Mouse (Mus musculus) myocyte (in vitro differentiated cells): ENCODE data around the gene Coro2b. TPM values are rescaled to one million over a fixed set of nuclear protein-coding genes. Genes with fewer than 3 reads are reported as not detected.

ENCODE experiments used
- H3K27me3 ChIP-seq: one replicate; pipeline ENCODE4 v1.6.1; 2011; ENCODE audit not compliant: control insufficient read depth, insufficient read depth, insufficient read length
- H3K36me3 ChIP-seq: one replicate; pipeline ENCODE4 v1.6.1; 2011; ENCODE audit not compliant: control insufficient read depth, insufficient read depth
- H3K4me2 ChIP-seq: one replicate; pipeline ENCODE4 v1.6.1; 2011; ENCODE audit warnings: low read depth, control low read depth
- H3K4me3 ChIP-seq: one replicate; pipeline ENCODE4 v1.5.1; 2011; ENCODE audit warnings: mild to moderate bottlenecking, control low read depth, moderate library complexity
- H3K79me2 ChIP-seq: one replicate; pipeline ENCODE4 v1.6.1; 2011; ENCODE audit not compliant: control insufficient read depth, insufficient read depth
- H3ac ChIP-seq: one replicate; pipeline ENCODE4 v1.6.1; 2011; ENCODE audit not compliant: control insufficient read depth, insufficient read length
- CEBPB ChIP-seq: IDR thresholded peaks from 2 replicates; pipeline ENCODE4 v1.6.1; 2011; ENCODE audit warnings: mild to moderate bottlenecking, moderate library complexity; ENCODE audit not compliant: poor library complexity, insufficient read depth, severe bottlenecking
- E2F4 ChIP-seq: IDR thresholded peaks from one replicate; pipeline ENCODE4 v1.6.1; 2011; ENCODE audit warnings: mild to moderate bottlenecking, control low read depth, moderate library complexity; ENCODE audit not compliant: insufficient read depth
- MAX ChIP-seq: IDR thresholded peaks from one replicate; pipeline ENCODE4 v1.6.1; 2011; ENCODE audit warnings: low read depth, mild to moderate bottlenecking, control low read depth
- MYOD1 ChIP-seq, 3 experiments: IDR thresholded peaks; one replicate each; pipeline ENCODE4 v1.6.1; 2011; ENCODE audit warnings: control low read depth in 2 of 3, low read depth in 2 of 3, mild to moderate bottlenecking in 2 of 3, moderate library complexity in 1 of 3; ENCODE audit not compliant: insufficient read length in 2 of 3, control insufficient read depth in 1 of 3
- MYOG ChIP-seq, 3 experiments: IDR thresholded peaks; one replicate each; pipeline ENCODE4 v1.6.1; 2011; ENCODE audit warnings: control low read depth in 2 of 3, low read depth in 2 of 3, mild to moderate bottlenecking in 2 of 3; ENCODE audit not compliant: insufficient read length in 2 of 3, control insufficient read depth in 1 of 3, insufficient read depth in 1 of 3
- POLR2A ChIP-seq: IDR thresholded peaks from one replicate; pipeline ENCODE4 v1.6.1; 2011; ENCODE audit warnings: low read depth, mild to moderate bottlenecking, control low read depth, moderate library complexity; ENCODE audit not compliant: insufficient read length
- POLR2AphosphoS2 ChIP-seq: IDR thresholded peaks from one replicate; pipeline ENCODE4 v1.6.1; 2011; ENCODE audit warnings: low read depth, control low read depth; ENCODE audit not compliant: insufficient read length
- REST ChIP-seq: IDR thresholded peaks from one replicate; pipeline ENCODE4 v1.6.1; 2011; ENCODE audit warnings: mild to moderate bottlenecking, control low read depth, moderate library complexity; ENCODE audit not compliant: insufficient read depth, insufficient read length
- SRF ChIP-seq: IDR thresholded peaks from one replicate; pipeline ENCODE4 v1.6.1; 2011; ENCODE audit warnings: low read depth; ENCODE audit not compliant: control insufficient read depth, insufficient read length
- TCF12 ChIP-seq: IDR thresholded peaks from one replicate; pipeline ENCODE4 v1.6.1; 2011; ENCODE audit warnings: mild to moderate bottlenecking, control low read depth; ENCODE audit not compliant: poor library complexity, insufficient read depth, severe bottlenecking
- TCF3 ChIP-seq: IDR thresholded peaks from one replicate; pipeline ENCODE4 v1.6.1; 2011; ENCODE audit warnings: low read depth, control low read depth; ENCODE audit not compliant: insufficient read length
- USF1 ChIP-seq: IDR thresholded peaks from one replicate; pipeline ENCODE4 v1.6.1; 2011; ENCODE audit warnings: low read depth, mild to moderate bottlenecking, control low read depth, moderate library complexity
- polyA plus RNA-seq: library from polyadenylated mRNA; unstranded; fragments of >200 nt; fragmentation: generic; extraction: Trizol; gene quantifications from one replicate; pipeline ENCODE4 v1.2.1, GENCODE M21; 2012; ENCODE audit warnings: missing spikeins

The Coro2b gene
- polyA plus RNA-seq, 1 experiment, result 21.3 TPM

DNA sequence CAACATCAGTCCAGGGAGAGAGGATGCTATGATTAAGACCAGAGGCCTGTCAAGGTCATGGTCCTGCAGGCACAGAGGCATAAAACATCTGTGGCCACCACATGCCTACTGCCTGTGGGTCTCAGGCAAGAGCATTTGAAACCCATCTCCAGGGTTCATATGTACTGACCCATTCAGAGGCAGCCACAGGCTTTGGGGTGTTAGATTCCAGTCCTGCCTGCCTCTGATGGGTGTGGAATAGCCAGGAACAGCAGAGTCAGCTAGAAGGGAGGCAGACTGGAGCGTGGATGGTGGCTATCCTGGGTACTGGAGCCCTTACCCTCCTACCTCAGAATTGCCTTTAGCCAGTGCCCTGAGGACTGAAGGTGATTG, 69.4 kb downstream of the Coro2b start:
- TF ChIP-seq TCF3, result no peak
- TF ChIP-seq USF1, result no peak
- TF ChIP-seq MAX, result no peak
- TF ChIP-seq MYOG (IDR thresholded peaks at IDR 0.05; ENCODE audit: control insufficient read depth in 1 of 3, insufficient read depth in 1 of 3, insufficient read length in 2 of 3, low read depth in 2 of 3), result no peak
- no peak for TF ChIP-seq TCF12
- TF ChIP-seq CEBPB, result no peak
- no peaks in the 10 kb centered on the region for H3K79me2 ChIP-seq
- no peak overlapping the region for H3K4me2 ChIP-seq
- no peaks in the 10 kb centered on the region for H3K36me3 ChIP-seq
- H3K4me3 ChIP-seq, result no peak overlapping the region
- no peak overlapping the region for H3ac ChIP-seq
- H3K27me3 ChIP-seq, result no peaks in the 10 kb centered on the region

DNA sequence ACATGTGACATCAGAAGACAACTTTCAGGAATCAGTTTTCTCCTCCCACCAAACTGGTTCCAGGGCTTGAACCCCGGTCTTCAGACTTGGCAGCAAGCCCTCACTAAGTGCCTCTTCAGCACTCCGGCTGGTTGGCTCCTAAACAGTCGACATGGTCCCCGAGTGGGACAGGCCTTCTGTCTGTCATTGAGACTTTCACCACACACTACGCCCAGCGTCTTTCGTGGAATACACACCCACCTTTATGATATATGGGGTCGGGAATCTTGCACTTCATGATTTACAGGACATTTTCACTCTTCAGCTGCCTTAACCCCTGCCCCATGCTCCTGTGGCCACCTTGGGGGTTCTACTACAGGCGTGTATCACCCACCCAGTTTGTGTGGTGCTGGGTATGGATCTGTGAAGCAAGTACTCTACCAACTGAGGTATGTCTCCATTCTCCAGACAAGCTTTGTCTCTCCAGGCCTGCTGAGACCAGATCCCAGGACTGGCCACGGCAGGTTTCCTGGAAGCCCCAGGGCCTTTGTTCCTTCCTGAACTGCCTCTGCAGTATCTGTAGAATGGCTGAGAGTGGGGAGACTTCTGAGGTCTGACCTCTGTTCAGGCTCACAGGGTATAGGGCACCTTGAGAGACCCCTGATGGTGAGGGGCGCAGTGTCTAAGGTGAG, 70.0 kb downstream of the Coro2b start:
- no peak overlapping the region for H3K4me3 ChIP-seq
- TF ChIP-seq MAX (no peak), E2F4 (no peak), TCF3 (no peak), MYOG (IDR thresholded peaks at IDR 0.05; ENCODE audit: control insufficient read depth in 1 of 3, insufficient read depth in 1 of 3, insufficient read length in 2 of 3, low read depth in 2 of 3) (no peak), TCF12 (no peak), REST (no peak)
- no peak overlapping the region for H3ac ChIP-seq
- no peak overlapping the region for H3K4me2 ChIP-seq
- no peaks in the 10 kb centered on the region for H3K79me2 ChIP-seq
- H3K27me3 ChIP-seq, result no peaks in the 10 kb centered on the region
- no peaks in the 10 kb centered on the region for H3K36me3 ChIP-seq

DNA sequence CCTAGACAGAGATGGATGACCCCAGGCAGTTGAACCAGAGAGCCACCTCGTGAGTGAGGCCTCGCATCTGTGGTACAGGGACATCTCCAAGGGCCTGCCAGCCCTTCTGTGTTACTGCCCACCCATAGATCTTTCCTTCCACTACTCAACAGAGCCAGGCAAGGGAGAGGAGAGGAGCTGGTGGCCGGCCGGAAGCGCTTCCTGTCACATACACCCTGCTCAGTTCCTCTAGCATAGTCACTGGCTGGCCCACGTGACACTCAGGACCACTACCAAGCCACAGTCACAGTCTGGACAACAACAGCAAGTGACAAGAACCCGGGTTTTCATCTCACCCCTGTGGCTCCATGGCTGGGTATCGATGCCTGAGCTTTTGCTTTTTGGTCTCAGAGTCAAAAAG, 70.8 kb downstream of the Coro2b start:
- no peak overlapping the region for H3K4me3 ChIP-seq
- H3K36me3 ChIP-seq, result no peaks in the 10 kb centered on the region
- no peak overlapping the region for H3ac ChIP-seq
- no peaks in the 10 kb centered on the region for H3K79me2 ChIP-seq
- H3K27me3 ChIP-seq, result no peaks in the 10 kb centered on the region
- no peak overlapping the region for H3K4me2 ChIP-seq
- TF ChIP-seq SRF (no peak), E2F4 (no peak), TCF12 (no peak), USF1 (no peak), REST (no peak), TCF3 (no peak), MAX (no peak), POLR2AphosphoS2 (no peak), MYOD1 (IDR thresholded peaks at IDR 0.05; ENCODE audit: control insufficient read depth in 1 of 3, insufficient read length in 2 of 3, low read depth in 2 of 3) (no peak), POLR2A (no peak)

DNA sequence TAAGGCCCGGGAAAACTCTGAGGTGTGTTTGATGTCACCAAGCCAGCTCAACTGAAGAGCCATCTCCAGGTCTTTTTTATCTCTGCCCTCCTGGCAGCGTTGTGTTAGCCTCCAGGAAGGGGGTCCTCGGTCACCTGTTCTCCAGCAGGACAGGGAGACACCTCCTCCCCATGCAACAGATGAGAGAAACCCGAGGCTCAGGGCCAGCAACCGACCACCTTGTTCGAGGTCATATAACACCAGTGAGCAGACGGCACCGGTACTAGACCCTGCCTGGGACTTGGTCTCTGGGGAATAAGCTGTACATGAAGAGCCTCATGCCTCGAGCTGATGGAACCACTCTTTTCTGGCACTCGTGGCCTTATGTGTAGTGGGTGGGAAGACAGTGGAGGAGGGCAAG, 72.1 kb downstream of the Coro2b start:
- Histone ChIP-seq H3K27me3 (no peaks in the 10 kb centered on the region), H3K36me3 (no peaks in the 10 kb centered on the region), H3ac (no peak overlapping the region), H3K4me2 (no peak overlapping the region), H3K4me3 (no peak overlapping the region), H3K79me2 (no peaks in the 10 kb centered on the region)
- TF ChIP-seq POLR2AphosphoS2 (no peak), MAX (no peak), USF1 (no peak), CEBPB (no peak), SRF (no peak), POLR2A (no peak), MYOD1 (IDR thresholded peaks at IDR 0.05; ENCODE audit: control insufficient read depth in 1 of 3, insufficient read length in 2 of 3, low read depth in 2 of 3) (no peak), E2F4 (no peak), REST (no peak), TCF3 (no peak), MYOG (IDR thresholded peaks at IDR 0.05; ENCODE audit: control insufficient read depth in 1 of 3, insufficient read depth in 1 of 3, insufficient read length in 2 of 3, low read depth in 2 of 3) (no peak), TCF12 (no peak)

DNA sequence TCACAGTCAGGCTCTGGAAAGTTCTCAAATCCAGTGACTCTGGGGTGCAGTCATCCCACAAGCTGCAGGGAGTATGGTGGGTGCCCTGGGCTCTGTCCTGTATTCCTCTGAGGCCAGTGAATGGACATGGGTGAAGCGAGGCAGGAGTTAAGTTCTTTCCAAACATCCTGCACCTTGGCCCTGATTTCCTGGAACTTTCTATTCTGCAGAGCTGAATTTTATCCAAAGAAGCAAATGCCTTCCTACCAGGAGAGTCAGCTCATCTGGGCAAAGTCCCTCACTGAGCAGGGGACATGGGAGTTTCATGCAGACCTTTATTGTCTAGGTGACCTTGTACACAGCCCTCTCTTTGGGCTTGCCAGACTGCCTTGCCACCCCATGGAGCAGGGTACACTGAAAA, 75.1 kb downstream of the Coro2b start:
- Histone ChIP-seq H3K4me3 (no peak overlapping the region), H3K27me3 (no peaks in the 10 kb centered on the region), H3K79me2 (no peaks in the 10 kb centered on the region), H3K4me2 (no peak overlapping the region), H3K36me3 (no peaks in the 10 kb centered on the region), H3ac (no peak overlapping the region)
- TF ChIP-seq TCF3, result no peak
- no peak for TF ChIP-seq E2F4
- no peak for TF ChIP-seq CEBPB
